Mouse (Mus musculus) C2C12 (cell line): ENCODE measurements at regions not wholly inside any gene's neighbourhood (a gene's known extent, or its start where the extent isn't known, plus 50 kb on each side); places are given as distances from the start of the nearest gene placed in this dataset.

ENCODE experiments used
- CEBPB ChIP-seq: IDR thresholded peaks from one replicate; pipeline ENCODE4 v1.6.1; 2011; ENCODE audit warnings: low read depth, mild to moderate bottlenecking, control low read depth, moderate library complexity
- CTCF ChIP-seq: IDR thresholded peaks from one replicate; pipeline ENCODE4 v1.5.1; 2011; ENCODE audit not compliant: control insufficient read depth, insufficient read depth, insufficient read length
- MAX ChIP-seq: IDR thresholded peaks from one replicate; pipeline ENCODE4 v1.6.1; 2011; ENCODE audit warnings: mild to moderate bottlenecking, control low read depth
- MYOD1 ChIP-seq: IDR thresholded peaks from one replicate; pipeline ENCODE4 v1.6.1; 2011; ENCODE audit warnings: low read depth; ENCODE audit not compliant: control insufficient read depth, insufficient read length
- MYOG ChIP-seq: IDR thresholded peaks from one replicate; pipeline ENCODE4 v1.6.1; 2011; ENCODE audit not compliant: control insufficient read depth, insufficient read length; ENCODE audit errors: extremely low read depth
- USF1 ChIP-seq: IDR thresholded peaks from one replicate; pipeline ENCODE4 v1.6.1; 2011; ENCODE audit warnings: low read depth, mild to moderate bottlenecking, control low read depth, moderate library complexity

- TF ChIP-seq CTCF (no peak), USF1 (no peak), CEBPB (no peak), MYOD1 (no peak), MAX (no peak), MYOG (no peak)
Measured at GRCm38 (mm10) chrX:11629362-11629761, 301.7 kb downstream of the H2al1j start.
